Mouse (Mus musculus): Measurements from ENCODE around the gene Pank3.
A peak's percentile ranks its signal among the peaks of the same experiment; 100 is the strongest.

- TF ChIP-seq EP300 (IDR thresholded peaks at IDR 0.05) (0 out of 2 replicates have a peak, but pooled peaks have one; percentile 31), CTCF (IDR thresholded peaks at IDR 0.05) (peak; percentile 32)
These were observed at the start of gene Pank3 for GRCm38 (mm10) chr11:35769188-35769745.
